Mouse (Mus musculus) brown adipose tissue, adult 24 weeks (tissue): ENCODE measurements around the gene Scd2. TPM values are rescaled to one million over a fixed set of nuclear protein-coding genes. Genes with fewer than 3 reads are reported as not detected.

ENCODE experiments used
- H3K27ac ChIP-seq: fragments of 200-500 bp; replicated peaks from 2 replicates; pipeline ENCODE4 v1.5.1; 2012; ENCODE audit warnings: low read depth, mild to moderate bottlenecking, low read length
- H3K4me1 ChIP-seq: fragments of 200-500 bp; 2 replicates; pipeline ENCODE4 v1.6.1; 2012; ENCODE audit warnings: low read length, mixed read lengths; ENCODE audit not compliant: control insufficient read depth, insufficient read depth, insufficient read length
- H3K4me3 ChIP-seq: fragments of 200-500 bp; 2 replicates; pipeline ENCODE4 v1.5.1; 2012; ENCODE audit warnings: low read depth, mild to moderate bottlenecking, low read length, moderate library complexity; ENCODE audit not compliant: insufficient read depth
- polyA plus RNA-seq: library from polyadenylated mRNA; stranded (reverse); fragments of >200 nt; gene quantifications from 2 replicates; pipeline ENCODE4 v1.2.4, GENCODE M21; 2012; ENCODE audit not compliant: missing spikeins, insufficient read depth, insufficient read length

The Scd2 gene
- polyA plus RNA-seq, 1 experiment = 247 TPM

- Histone ChIP-seq H3K4me3 (no peak overlapping the region), H3K4me1 (peaks cover 4% of the 10 kb centered on the region; the same call in 1 of the 2 replicates), H3K27ac (no peak overlapping the region)
Measured at GRCm38 (mm10) chr19:44297862-44298261, 4.4 kb downstream of the Scd2 start.

- Histone ChIP-seq H3K4me1 (peaks cover 4% of the 10 kb centered on the region; the same call in 1 of the 2 replicates), H3K4me3 (no peak overlapping the region)
Measured at GRCm38 (mm10) chr19:44299078-44299477, 5.6 kb downstream of the Scd2 start.

GRCm38 (mm10) chr19:44299902-44300301, 6.4 kb downstream of the Scd2 start:
- H3K4me1 ChIP-seq = peaks cover 4% of the 10 kb centered on the region; the same call in 1 of the 2 replicates
- no peak overlapping the region for H3K4me3 ChIP-seq
- no peak overlapping the region for H3K27ac ChIP-seq

More at GRCm38 (mm10) chr19:44299078-44299477, 5.6 kb downstream of the Scd2 start:
- H3K27ac ChIP-seq = no peak overlapping the region

GRCm38 (mm10) chr19:44300520-44300919, 7.0 kb downstream of the Scd2 start:
- Histone ChIP-seq H3K27ac (no peak overlapping the region), H3K4me1 (peaks cover 4% of the 10 kb centered on the region; the same call in 1 of the 2 replicates), H3K4me3 (no peak overlapping the region)

DNA sequence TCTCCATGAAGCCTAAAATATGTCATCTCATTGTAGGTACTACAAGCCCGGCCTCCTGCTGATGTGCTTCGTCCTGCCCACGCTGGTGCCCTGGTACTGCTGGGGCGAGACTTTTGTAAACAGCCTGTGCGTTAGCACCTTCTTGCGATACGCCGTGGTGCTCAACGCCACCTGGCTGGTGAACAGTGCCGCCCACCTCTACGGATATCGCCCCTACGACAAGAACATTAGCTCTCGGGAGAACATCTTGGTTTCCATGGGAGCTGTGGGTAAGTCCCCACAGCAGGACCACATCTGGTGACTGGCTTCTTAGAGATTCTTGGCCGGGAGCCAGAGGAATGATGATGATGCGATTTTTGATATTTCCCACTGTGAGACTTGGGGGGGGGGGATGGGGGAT, 7.7 kb downstream of the Scd2 start:
- Histone ChIP-seq H3K27ac (no peak overlapping the region), H3K4me3 (no peak overlapping the region), H3K4me1 (peaks cover 4% of the 10 kb centered on the region; the same call in 1 of the 2 replicates)

- H3K27ac ChIP-seq = no peak overlapping the region
- H3K4me1 ChIP-seq = peaks cover 4% of the 10 kb centered on the region; the same call in 1 of the 2 replicates
- no peak overlapping the region for H3K4me3 ChIP-seq
Measured at GRCm38 (mm10) chr19:44301671-44302305, 8.3 kb downstream of the Scd2 start.

DNA sequence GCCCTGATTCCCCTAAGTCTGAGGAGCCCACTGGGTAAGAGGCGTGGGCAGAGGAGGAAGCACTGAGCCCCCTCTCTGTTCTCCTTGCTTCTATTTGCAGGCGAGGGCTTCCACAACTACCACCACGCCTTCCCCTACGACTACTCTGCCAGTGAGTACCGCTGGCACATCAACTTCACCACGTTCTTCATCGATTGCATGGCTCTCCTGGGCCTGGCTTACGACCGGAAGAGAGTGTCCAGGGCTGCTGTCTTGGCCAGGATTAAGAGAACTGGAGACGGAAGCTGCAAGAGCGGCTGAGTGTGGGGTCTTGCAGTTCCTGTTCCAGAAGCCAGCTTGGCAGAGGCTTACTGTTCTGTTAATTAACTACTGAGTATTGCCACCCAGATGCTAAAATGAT, 9.4 kb downstream of the Scd2 start:
- Histone ChIP-seq H3K4me1 (peaks cover 2% of the 10 kb centered on the region; the same call in 1 of the 2 replicates), H3K27ac (no peak overlapping the region), H3K4me3 (no peak overlapping the region)

- no peak overlapping the region for H3K27ac ChIP-seq
- no peaks in the 10 kb centered on the region for H3K4me1 ChIP-seq
- no peak overlapping the region for H3K4me3 ChIP-seq
Measured at GRCm38 (mm10) chr19:44303502-44303901, 10.0 kb downstream of the Scd2 start.

GRCm38 (mm10) chr19:44304419-44304818, 10.9 kb downstream of the Scd2 start:
- Histone ChIP-seq H3K4me1 (no peaks in the 10 kb centered on the region), H3K4me3 (no peak overlapping the region), H3K27ac (no peak overlapping the region)

DNA sequence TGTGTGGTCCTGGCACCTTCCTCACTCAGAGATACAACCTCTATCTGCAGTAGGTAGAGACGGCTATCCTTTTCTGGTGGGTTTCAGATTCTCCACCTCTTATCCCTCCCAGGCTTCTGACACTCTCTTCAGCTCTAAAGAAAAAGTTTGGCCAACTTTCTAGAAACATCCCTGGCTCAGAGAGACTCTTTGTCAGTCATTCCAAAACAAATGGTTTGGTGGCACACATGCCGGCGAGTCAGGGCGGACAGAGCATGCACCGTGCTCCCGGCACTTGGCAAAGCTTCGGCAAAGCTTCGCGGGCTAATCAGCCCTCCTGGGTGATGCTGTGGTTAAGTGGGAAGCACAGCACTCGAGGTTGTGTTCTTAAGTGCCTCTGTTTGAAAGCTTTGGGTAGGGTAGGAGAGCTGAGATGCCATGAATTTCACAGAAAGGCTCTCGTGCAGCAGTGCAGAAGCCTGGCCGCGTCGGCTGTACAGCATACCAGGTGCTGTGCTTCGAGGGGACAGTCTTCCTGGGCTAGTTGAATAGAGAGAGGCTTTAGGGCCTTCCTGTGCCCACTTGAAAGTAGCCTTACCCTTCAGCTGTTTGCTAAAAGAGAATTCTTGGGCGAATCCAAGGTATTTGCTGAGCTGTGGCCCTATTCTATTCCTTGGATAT, 11.5 kb downstream of the Scd2 start:
- Histone ChIP-seq H3K27ac (no peak overlapping the region), H3K4me1 (no peaks in the 10 kb centered on the region), H3K4me3 (no peak overlapping the region)

DNA sequence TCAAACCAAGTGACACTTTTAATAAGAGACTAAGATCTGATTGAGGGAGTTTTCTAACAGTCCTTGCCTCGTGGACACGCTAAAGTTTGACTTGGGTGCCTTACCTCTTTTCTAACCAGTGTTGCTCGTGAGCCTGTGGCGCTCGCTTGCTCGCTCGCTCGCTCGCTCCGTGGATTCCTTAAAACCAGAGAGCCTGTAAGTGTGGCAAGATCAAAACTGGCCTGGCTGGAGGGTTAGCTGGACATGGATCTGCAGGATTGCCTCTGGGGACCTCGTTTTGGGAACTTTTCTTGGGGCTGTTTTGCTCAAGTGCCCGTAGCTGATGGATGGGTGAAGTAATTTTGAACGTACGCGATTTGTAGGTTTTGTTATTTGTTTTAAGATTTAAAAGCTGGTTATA, 12.2 kb downstream of the Scd2 start:
- no peak overlapping the region for H3K27ac ChIP-seq
- H3K4me1 ChIP-seq = no peaks in the 10 kb centered on the region
- no peak overlapping the region for H3K4me3 ChIP-seq

DNA sequence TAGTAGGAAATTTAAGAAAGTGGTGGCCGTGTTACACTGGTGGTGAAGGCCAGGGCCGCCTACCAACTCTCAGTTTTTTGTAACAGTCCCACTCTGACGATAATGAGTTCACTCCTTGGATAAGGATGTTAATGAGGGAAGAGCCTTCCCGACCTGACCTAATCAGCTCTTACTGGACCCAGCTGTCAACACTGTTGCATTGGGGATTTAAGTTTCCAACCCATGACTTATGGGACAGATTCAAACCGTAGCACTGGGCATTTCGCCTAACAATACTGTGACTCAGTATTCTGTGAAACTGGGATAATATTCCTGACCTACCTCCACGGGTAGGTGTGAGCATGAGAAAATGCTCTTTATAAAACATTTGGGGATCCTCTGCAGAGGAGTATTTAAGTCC, 12.7 kb downstream of the Scd2 start:
- H3K4me1 ChIP-seq = no peaks in the 10 kb centered on the region
- H3K27ac ChIP-seq = no peak overlapping the region
- no peak overlapping the region for H3K4me3 ChIP-seq

DNA sequence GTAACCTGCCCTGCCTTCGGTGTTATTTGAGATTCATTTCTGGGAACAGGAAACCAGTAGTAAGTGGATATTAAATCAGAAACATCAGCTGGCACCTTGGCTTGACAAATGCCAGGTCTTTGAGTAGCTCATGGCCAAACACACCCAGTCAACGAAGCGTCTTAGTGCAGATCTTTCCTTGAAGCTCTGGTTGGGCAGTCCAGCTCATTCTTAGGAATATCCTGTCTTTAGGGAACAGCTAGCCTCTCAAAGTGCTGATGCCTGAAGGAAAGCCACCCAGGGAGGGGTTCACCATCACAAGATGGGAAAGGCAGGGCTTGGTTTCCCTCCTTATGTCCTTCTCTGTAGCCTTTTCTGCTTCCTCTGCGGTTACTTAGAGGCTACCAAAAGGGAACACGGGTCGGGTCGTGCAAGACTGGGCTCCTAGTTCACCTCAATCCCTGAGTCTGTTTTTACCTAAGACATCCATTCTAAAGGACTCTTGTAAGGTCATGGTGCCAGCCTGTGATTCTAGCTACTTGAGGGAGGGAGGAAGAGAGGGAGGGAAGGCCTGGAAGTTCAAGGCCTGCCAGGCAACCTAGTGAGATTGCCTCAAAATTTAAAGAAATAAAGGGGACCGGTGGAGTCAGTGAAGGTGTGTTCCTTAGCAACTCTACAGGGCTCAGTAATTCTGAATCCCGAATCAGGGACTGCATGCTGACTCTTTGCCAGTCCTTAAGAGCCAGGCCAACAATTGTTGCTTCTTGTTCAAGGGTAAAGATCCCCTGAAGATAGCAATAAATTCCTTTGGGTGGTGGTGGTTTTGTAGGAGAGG, 13.8 kb downstream of the Scd2 start:
- Histone ChIP-seq H3K27ac (no peak overlapping the region), H3K4me1 (no peaks in the 10 kb centered on the region), H3K4me3 (no peak overlapping the region)

GRCm38 (mm10) chr19:44307915-44308470, 14.5 kb downstream of the Scd2 start:
- Histone ChIP-seq H3K4me3 (no peak overlapping the region), H3K27ac (no peak overlapping the region), H3K4me1 (no peaks in the 10 kb centered on the region)

DNA sequence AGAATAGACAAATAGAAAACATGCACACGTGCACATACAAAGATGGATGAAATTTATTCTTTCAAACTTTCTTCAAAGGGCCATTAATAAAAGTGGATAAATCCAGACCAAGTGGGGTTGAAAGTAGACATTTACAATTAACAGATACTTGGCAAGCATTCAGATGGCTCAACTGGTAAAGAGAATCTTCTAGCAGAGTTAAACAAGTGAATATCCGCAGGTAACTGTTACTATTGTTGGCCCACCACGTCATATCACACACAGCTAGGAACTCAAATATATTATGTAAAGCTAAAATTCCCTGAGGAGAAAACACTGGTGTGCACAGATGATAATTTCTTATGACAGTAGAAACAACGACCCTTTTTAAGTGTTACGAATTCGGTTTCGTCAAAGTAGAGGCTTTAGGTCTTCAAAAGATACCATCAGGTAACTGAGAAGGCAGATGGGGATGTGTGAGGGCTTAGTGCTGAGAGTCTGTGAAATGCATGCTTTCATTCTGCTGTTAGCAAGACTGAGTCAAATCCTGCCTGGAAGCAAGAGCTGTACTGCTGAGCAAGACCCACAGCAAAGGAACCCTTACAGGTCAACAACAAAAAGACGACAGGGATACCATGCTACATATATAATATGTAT, 15.3 kb downstream of the Scd2 start:
- no peaks in the 10 kb centered on the region for H3K4me1 ChIP-seq
- no peak overlapping the region for H3K4me3 ChIP-seq
- no peak overlapping the region for H3K27ac ChIP-seq
